Mouse (Mus musculus) adrenal gland (tissue): ENCODE results near the gene Dixdc1.

Experiments used
- intact Hi-C: fragments of 180-260 bp; cut with DNase I; formaldehyde crosslinking; loops from one replicate; pipeline ENCODE4 v1.15.1; 2025

The Dixdc1 gene

DNA sequence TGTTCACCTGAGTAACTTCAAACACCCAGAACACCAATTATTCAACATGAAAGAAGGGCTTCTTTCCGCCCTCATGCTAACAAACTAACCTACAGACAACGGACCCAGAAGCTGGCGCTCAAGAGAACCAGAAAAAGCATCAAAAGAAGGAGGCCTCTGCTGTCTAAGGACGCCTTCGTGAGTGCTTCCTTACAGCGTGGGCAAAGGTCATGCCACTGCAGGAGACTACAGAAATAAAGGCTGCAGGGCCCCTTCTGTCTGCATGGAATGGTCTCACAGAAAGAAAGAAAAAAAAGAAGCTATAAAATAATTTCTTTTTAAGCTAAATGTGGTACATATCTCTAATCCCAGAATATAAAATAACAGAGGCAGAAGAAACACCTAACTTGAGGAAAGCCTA lies 34.4 kb downstream of the Dixdc1 start:
- intact Hi-C loops = loop anchor here (5.0 to 10.0 kb wide), 2 partner anchors 60 to 77 kb away; partner anchors contain the start of gene Fdxacb1

DNA sequence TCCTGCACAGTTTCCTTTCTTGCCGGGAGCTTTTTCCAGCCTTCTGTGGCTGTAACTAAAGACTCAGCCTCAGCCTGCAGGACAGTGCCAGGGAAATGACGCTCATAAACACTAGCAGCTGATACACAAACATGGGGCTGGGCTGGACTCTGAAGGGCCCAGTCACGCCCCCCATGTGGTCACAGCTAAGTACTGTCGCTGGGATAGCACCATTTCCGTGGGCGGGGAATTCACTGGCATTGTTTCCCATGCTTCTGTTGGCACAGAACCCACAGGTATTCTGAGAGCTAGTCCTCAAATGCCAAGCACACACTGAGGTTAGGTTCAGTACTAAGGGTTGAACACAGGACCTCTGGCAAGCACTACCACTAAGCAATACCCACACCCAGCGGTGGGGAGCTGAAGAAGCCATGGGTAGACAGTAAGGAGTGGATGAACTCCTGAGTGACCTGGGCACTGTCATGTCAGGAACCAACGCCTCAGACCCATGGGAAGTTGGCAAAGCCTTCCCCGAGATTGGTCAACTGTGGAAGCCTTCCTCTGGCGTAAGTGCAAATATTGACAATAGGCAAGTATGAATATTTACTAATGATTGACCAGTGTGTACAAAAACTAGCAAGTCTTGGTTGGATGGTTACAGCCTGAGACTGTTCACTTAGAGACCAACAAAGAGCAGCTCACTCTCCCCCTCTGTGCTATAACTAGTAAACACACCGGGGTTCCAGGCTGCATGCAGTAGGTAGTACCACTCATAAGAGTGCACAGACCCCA lies 38.2 kb downstream of the Dixdc1 start:
- intact Hi-C loops = loop anchor here (10.0 kb wide), 1 partner anchor 64 kb away; the partner anchor contains the start of gene Fdxacb1

DNA sequence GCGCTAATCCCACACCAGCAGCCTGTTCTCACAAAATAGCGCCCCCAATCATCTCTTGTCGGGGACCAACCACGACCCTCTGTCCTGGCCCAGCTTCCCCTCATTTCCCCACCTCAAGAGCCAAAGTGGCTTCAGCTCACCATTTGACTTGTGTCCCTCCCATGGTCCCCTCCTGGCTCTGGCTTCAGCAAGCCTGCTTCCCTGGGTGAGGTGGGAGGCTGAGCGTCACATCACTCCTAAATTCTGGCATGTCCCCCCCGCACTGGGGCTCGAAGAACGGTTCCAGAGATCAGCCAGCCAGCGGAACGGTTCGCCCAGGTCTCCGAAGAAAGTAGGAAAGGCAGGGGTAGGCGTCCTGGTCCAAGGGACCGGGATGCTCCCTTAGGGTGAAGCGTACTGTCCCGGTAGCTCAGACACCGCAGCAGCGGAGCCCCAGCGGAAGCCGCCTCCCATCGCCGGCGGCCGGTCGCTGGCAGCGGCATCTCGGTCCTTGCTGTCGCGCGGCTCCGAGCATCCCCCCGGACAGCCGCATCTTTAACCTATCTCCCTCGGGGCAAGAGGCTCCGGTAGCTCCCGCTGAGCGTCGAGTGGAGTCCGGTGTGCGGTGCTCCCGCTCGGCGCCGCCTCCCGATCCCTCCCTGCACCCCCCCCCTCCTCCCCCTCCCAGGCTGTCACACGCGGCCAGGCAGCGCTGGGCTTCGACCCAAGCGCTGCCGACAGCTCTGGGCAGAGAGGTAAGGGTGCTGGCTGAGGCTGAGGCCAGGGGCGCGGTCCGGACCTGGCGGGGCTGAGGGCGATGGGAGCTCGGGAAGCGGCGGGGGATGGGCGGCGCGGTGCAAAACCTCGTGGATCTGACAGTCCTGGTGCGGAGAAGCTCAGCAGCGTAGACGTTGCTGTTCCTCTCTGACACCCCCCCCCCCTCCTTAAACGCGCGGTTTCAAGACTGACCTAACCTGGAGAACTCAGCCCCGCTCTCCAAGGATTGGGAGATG lies 40.6 kb downstream of the Dixdc1 start:
- intact Hi-C loops = no loop called here

DNA sequence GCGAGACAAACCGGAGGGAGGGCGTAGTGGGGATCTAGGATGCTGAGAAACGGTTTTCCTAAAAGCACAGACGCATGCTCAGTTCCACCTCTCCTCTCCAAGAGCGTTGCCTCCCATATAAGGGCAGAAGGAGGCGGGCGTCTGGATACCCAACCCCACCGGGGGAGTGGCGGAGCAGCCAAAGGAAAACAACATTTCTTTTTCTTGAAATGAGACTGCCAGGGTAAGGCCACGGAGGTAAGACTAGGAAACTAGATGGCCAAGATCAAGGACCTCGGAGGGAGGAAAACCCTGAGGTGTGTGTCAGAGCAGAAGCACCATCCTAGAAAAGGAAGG lies 41.6 kb downstream of the Dixdc1 start:
- intact Hi-C loops = no loop called here

DNA sequence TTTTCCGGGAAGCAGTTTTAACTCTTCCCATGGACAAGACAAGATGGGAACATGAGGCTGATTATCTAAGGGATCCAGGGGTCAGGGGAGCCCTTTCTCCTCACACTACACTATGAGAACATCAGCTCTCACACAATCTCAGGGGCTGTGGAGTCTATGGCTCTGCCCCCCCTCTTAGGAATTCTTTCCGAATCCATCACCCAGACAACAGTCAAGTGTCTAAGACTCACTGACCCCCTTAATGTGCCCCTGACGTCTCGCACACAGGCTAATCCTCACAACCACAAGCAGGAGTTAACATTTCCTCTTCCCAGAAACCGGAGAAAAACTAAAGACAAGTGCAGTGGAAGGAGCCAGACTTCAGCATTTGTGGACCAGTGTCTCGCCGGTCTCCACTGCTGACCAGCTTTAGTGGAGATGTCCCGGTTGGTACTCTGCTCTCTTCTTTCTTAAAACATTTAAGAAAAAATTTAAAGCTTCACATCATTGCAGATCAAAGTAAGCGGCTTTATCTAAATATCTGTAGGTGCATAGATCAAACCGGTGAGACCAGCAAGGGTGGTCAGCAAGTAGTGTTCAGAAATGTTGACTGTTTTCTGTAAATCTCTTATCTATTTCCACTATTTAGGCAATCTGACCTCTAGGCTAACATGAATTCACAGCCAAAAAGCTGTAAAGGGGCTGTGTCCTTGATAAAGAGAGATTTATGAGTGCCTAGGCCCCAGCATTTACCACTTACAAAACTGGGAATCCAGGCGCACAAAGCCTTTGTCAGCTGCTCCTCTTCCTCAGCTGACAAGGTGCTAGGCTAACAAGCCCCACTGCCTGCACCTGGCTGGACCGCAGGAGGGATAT lies 42.2 kb downstream of the Dixdc1 start:
- intact Hi-C loops = no loop called here

DNA sequence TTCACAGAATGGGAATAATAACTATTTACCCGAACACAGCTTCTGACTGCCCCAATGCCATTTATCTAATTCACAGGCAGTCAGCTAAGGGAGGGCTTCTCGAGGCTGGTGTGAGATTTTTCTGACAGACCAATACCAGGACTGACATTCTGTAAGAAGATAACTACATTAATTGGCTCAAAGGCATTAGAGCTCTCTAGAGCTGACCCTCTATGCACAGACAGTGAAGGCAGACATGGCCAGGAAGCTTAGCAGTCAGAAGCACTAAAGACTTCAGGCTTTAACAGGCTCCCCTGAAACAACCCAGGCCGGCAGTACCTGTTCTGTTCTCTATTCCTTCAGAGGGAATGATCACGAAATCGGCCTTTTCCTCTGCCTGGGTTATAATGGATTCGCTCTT lies 44.2 kb downstream of the Dixdc1 start:
- intact Hi-C loops = no loop called here

DNA sequence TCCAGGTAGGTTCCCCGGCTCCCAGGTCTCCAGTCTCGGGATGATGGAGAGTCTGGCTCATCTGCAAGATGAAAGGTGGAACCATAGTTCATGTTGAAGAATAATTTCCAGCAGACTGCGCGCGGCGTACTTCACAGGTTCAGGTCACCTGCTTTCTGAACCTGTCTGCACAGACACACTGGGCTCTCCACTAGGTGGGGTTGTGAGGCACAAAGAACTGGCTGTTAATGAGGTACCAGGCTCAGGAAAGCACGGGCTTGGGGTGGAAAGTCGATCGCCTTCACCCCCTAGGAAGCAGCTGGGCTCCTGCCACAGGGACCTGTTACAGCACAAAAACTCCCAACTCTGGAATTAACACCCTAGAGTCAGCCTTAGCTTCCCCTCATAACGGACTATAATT lies 45.7 kb downstream of the Dixdc1 start:
- intact Hi-C loops = no loop called here

DNA sequence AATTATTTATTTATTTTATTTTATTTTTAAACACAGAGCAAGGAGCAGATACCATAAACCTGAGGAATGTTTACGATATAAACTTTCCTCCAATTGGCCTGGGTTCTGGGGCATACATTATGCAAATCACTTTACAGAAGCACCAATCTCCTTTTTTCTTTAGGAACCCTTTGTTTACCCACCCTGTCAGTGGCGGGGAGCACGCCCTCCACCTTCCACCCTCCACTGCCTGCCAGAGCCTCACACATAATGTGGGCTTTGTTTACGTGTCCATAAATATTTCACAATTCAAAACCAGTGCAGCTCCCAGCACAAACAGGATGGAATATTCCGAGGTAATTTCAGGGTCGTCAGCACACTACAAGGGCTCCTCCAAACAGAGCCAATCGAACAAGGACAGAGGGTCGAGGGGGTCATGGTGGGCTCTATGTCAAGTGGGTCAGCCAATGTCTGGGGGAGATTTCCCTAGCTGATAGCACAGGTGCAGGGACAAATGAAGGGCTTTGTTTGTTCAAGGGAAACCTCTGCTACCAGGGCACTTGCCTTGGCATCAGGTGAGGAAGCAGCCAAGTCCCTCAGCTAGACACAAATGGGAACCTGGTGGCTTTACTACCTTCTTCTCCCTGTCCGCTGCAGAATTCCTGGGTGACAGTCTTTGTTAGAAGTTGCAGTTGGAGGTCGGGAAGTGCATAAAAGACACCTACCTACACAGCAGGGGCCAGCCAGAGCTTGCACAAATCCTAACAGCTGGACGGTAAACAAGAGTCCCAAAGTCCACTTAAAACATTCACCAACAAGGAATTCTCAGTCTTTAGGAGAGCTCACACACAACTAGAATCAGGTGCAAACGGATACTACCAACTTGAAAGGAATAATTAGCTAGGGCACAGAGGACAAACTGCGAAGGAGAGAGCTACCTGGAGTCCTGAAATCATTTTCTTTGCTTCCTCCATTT lies 46.4 kb downstream of the Dixdc1 start:
- intact Hi-C loops = no loop called here

DNA sequence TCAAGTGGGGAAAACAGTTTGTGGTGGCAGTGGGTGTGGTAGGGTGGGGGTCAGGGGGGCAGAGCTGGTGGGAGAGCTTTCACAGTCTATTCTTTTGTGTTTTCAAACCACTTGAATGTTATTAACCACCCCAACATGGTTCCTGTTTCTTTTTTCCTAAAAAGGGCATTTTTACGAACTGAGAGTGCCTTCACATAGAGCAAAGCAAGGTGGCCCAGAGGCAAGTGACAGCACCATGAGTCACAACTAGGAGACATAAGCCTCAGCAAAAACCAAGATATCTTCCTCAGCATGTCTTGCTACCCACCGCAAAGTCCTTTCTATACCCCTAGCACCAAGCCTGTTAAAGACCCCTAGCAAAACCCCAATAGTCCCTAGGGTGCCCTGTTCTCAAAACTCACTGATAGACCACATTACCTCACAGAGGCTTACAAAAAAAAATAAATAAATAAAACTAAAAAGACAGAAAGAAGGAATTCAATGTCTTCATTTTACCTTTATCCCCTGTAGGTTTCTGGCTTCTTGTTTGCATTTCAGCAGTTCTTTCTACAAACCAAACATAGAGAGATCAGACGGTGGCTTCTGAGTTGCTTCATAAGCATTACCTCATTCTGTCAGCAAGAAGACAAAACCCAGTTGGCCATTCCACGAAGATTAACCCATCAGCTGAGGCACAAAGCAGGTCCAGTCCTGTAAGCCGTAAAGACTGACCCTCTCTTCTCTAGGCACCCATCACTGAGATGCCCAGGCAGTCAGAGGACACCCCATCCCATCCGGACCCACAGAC lies 52.3 kb downstream of the Dixdc1 start:
- intact Hi-C loops = no loop called here

DNA sequence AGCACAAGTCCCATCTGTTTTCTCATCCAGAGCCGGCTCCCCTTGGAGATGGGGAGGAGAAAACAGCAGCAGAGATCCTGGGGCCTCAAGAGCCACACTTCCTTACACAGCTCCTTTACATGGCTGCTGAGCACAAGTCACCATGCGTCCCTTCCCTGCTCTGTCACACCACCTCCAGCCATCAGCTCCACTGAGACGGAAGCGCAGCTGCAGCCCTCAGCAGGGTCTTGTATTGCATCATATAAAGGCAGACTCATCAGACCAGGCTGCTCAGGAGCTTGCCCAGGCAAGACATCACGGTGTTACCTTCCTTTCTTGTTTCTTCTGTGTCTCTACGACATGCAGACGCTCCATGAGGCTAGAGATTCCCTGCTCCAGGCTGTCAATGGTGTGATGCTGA lies 57.6 kb downstream of the Dixdc1 start:
- intact Hi-C loops = no loop called here

DNA sequence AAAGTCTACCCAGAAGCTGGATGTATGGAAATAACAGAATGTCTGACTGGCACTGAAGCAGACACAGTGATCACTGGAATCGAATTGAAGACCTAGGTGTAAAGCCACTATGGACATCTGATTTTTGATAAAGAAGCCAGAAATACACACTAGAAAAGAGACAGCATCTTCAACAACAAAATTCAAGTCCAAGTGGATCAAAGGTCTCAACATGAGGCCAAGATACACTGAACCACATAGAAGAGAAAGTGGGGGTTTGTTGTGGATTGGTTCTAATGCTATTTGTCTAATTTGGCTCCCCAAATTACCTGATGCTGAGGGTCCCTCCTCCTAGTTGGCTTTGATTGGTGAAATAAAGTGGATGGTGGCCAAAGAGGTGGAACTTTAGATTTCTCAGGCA lies 59.9 kb downstream of the Dixdc1 start:
- intact Hi-C loops = no loop called here

DNA sequence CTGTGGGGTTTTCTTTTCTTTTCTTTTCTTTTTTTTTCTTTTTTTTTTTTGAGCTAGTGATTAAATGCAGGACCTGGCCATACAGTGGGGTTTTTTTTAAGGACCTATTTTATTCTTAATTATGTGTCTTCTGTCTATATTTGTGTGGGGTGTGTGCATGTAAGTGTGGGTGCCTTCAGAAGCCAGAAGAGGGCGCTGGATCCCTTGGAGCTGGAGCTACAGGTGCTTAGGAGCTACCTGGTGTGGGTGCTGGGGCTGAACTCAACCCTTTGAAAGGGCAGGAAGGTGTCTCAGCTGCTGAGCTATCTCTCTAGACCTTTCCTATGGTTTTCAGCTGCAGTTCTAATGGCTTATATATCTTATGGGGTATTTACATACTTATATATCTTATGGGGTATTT lies 64.5 kb downstream of the Dixdc1 start:
- intact Hi-C loops = no loop called here

DNA sequence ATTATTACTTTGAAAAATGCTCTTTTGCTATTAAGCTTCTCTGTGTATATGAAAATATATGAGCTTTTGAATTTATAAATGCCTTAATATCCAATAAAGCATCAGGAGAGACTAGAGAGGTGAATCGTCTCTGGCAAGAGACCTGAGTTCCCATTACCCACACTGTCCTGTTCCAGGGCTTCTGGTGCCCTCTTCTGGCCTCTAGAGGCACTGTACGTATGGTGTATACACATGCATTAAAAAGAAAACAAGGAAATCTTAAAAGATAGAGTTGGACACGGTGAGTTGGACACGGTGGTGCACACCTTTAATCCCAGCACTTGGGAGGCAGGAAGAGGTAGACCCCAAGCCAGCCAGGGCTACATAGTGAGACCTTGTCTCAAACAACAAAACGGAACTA lies 68.6 kb downstream of the Dixdc1 start:
- intact Hi-C loops = no loop called here

DNA sequence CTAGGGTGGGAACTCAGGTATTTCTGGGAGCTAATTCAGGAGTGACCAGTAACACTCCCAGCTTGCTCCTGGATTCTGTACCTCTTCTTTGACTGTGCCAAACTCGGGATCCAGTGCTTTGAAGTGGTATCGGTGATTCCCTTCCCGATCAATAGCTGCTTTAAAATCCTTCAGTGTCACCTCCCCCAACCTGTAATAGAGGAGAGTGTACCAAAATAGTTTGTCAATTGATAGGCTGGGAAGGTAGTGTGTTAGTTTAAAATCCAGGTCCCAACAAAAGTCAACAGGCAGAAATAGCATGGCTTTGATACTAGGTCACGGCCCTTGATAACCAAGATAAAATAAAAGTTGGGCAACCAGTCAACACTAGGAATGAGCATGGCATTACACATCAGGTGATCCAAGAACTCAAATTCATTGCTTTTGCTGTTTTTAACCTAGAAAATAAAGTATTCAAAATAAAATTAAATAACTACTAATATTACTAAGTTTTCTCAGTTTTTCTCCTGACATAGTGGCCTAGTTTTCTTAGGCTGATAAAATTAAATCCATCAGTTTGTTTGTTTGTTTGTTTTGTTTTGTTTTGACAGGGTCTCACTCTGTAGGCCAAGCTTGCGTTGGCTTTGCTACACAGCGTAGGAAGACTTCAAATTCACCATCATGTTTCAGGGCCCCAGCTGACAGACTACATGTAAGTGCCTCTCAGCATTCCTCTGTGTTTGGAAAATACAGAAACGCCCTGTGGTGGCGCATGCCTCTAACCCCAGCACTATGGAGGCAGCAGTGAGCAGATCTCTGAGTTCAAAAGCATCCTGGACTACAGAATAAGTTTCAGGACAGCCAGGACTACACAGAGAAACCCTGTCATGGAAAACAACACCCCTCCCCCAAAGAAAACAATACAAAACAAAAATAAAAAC lies 71.5 kb downstream of the Dixdc1 start:
- intact Hi-C loops = no loop called here

DNA sequence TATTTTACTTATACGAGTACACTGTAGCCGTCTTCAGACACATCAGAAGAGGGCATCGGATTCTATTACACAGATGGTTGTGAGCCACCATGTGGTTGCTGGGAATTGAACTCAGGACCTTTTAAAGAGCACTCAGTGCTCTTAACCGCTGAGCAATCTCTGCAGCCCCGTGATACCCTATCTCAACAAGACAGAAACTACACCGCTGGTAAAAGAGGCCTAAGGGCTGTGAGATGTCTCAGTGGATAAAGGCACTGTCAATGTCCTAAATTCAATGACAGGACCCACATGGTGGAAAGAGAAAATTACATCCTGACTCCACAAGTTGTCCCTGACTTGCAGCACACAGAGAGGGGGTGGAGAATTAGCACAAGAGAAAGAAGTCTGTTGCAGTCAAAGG lies 72.9 kb downstream of the Dixdc1 start:
- intact Hi-C loops = no loop called here

DNA sequence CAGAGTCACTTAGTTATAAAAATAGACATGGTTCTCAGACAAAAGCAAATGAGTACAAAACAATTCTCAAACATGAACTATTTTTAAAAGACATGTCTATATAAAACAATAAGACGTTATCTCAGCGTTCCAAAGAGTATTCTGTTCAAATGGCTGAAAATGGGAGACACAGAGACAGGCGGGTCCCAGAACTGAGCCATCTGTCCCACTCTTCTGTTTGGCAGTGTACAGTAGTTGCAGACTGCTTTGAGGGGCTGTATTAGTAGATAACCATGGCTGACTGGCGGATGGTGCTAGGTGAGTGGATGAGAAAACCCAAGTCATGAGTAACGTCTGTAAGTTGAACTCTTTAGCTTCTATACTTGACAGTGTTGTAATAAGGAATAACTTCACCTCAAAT lies 74.5 kb downstream of the Dixdc1 start:
- intact Hi-C loops = no loop called here

DNA sequence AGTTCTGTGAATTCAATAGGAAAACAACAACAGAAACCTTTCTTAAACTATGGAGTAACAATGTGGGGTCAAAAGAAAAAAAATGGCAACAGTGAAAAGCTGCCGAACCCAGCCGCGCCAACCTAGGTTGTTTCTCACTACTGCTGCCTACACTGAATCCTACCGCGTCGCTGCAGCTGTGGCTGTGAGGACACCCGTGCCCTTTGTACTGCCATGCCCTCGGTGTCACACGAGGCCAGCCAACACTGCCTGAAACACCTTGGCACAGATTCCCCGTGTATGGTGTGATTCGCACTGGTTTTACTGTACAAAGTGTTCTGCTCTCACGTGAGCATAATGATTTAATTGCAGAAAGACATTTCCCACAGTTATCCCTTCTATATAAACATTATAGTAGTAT lies 78.9 kb downstream of the Dixdc1 start:
- intact Hi-C loops = no loop called here
